Mouse (Mus musculus): ENCODE data around the gene Olfr481.

The Olfr481 gene

GRCm38 (mm10) chr7:108079555-108079954 is at the start of gene Olfr481:
TSS of gene Olfr481 (plus strand) at chr7:108079855.
- no peak for DNase-seq (ENCODE audit: low read depth, low spot score)

GRCm38 (mm10) chr7:108033889-108034288 is 45.8 kb upstream of the Olfr481 start, which contains the start of gene Olfr478:
TSS of gene Olfr478 (minus strand) at chr7:108033989.
- DNase-seq (ENCODE audit: low read depth, low spot score), result no peak

- no peak for DNase-seq (ENCODE audit: low read depth, low spot score)
Observed at GRCm38 (mm10) chr7:108050393-108050792, 29.3 kb upstream of the Olfr481 start, which contains the start of gene Olfr479. TSS of gene Olfr479 (plus strand) at chr7:108050693.

- no peak for DNase-seq (ENCODE audit: low read depth, low spot score)
Observed at GRCm38 (mm10) chr7:108067246-108067645, 12.4 kb upstream of the Olfr481 start, which contains the start of gene Olfr480. TSS of gene Olfr480 (minus strand) at chr7:108067346.

GRCm38 (mm10) chr7:108097486-108097885 is 17.8 kb downstream of the Olfr481 start, which contains the start of gene Olfr482:
TSS of gene Olfr482 (minus strand) at chr7:108097586.
- DNase-seq (ENCODE audit: low read depth, low spot score), result no peak

GRCm38 (mm10) chr7:108100549-108100948 is 20.9 kb downstream of the Olfr481 start, which contains the start of gene Olfr483:
TSS of gene Olfr483 (plus strand) at chr7:108100849.
- no peak for DNase-seq (ENCODE audit: low read depth, low spot score)

GRCm38 (mm10) chr7:108120681-108121080 is 41.0 kb downstream of the Olfr481 start:
- no peak for DNase-seq (ENCODE audit: low read depth, low spot score)

- DNase-seq (ENCODE audit: low read depth, low spot score), result no peak
Observed at GRCm38 (mm10) chr7:108121416-108121815, 41.8 kb downstream of the Olfr481 start.

- DNase-seq (ENCODE audit: low read depth, low spot score), result no peak
Observed at GRCm38 (mm10) chr7:108127349-108127748, 47.7 kb downstream of the Olfr481 start, which contains the start of gene Olfr484. TSS of gene Olfr484 (minus strand) at chr7:108127449.
